Mouse (Mus musculus) liver, embryonic 14.5 days (tissue): Measurements from ENCODE around the gene Erh.

Experiments used
- CTCF ChIP-seq: IDR thresholded peaks from 2 replicates; pipeline ENCODE4 v1.5.1; 2016; ENCODE audit warnings: antibody characterized with exemption, low read depth, control low read depth
- EP300 ChIP-seq: IDR thresholded peaks from 2 replicates; pipeline ENCODE4 v1.6.1; 2016; ENCODE audit warnings: antibody characterized with exemption, low read depth

- TF ChIP-seq CTCF, result peak; percentile 79
- TF ChIP-seq EP300, result no peak
Observed at GRCm38 (mm10) chr12:80681340-80681739, 37.2 kb upstream of the Erh start.
